Mouse (Mus musculus) naive thymus-derived CD4-positive, alpha-beta T cell, adult 2 months (primary cell): ENCODE measurements at regions not wholly inside any gene's neighbourhood (a gene's known extent, or its start where the extent isn't known, plus 50 kb on each side); places are given as distances from the start of the nearest gene placed in this dataset.

Source experiments
- DNase-seq: peaks from one replicate; pipeline ENCODE4 v3.0.0-alpha.2; 2011; ENCODE audit warnings: low read depth

DNA sequence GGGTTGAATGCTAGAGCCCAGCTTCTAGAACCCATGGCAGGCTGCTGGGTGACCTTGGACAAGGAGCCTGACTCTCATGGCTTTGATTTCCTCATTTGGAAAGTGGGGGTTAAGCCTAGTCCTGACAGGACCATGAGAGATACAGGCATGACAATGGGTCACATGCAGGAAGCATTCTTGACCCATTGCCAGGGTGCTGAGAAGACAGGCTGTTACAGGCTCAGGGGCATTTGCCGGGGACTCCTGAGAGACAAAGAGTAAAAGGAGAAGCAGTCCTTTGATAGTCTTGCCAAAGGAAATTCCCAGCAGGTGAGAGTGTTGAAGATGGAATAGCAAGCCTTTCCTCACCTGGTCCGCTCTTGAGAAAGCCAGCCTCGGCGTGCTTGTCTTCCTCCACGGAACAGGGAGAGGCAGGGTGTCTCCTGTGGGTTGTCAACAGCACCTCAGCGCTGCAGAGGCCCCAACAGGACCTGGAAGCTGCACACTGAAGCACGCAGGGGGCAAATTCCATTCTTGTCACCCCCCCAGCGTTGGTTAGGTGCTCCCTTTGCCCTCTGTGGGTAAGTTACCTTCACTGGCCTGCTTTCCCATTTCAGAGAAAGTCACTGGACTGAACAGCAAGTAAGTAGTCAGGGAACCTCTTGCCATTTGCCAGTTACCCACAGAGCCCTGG lies 1239.3 kb upstream of the A1bg start:
- no peak for DNase-seq

- DNase-seq, result no peak
Observed at GRCm38 (mm10) chr15:62161061-62161460, 1238.2 kb upstream of the A1bg start.

DNA sequence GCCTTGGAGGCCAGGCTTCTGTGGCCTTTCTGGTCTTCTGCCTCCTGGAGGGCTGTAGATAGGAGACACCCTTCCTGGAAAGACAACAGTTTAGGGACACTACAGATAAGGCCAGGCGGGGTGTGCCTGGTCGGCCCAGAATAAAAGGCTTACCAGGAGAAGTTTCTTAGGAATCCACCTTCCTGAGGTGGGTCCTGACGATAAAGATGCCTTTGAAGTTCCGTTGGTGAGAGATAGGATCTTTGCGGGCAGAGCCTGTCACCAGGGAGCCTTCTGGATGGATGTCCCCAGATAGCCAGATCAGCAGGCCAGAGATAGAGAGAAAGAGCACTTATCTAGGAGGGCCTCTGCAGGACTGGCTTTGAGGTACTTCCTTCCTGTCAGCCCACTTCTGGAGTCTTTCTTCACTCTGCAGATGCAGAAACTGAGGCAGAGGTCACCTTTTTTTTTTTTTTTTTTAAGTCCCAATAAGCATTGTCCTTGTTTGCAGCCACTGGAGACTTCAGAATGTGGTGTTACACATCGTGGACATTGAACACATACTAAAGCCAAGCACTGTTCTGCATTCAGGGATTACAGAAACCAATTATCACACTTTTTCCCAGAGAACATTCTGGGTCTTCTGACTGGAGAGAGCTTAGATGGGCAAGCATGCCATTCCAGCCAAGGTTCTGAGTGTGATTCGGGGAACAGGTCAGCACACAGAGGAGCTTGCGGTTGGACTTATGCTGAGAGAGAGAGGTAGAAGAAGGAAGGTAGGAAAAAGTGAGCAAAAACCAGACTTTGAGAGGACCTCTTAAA lies 1236.3 kb upstream of the A1bg start:
- no peak for DNase-seq

DNA sequence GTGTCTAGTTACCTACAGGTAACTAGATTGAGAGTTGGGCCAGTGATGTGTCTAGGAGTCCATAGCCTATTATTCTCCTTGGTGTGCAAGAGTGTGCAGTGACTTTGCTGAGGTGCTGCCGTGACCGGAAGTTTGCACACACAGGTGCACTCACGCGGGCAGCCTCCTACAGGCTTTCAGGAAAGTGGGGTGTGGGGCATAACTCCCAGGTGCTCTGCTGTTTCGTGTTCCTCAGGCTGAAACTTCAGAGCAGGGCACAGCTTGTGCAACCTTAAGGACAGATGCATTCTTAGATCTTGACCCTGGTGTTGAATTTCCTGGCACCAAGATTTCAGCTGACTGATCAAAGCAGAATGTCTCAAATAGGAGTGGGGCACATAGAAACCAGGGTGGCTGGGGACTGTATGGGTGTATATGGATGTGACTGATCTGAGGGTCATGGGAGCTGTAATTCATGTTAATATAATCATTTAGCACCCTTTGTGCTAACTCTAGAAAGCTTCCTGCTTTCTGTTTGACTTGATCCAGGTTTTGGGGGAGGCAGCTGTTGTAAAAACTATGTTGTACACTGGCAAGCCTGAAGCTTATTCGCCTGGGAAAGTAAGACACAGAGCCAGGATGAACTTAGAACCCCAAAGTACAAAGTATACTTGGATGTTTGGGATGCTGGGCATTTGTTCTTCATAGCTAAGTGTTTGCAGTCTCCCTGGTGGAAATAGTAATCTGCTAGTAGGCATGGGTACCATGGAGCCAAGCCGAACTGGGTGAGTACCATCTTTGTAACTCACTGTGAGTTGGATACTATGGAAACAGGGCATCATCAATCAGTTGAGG lies 1234.6 kb upstream of the A1bg start:
- DNase-seq, result no peak

- DNase-seq, result no peak
Observed at GRCm38 (mm10) chr15:62153222-62153621, 1230.4 kb upstream of the A1bg start.

GRCm38 (mm10) chr15:62152133-62152532 lies 1229.3 kb upstream of the A1bg start:
- no peak for DNase-seq

- no peak for DNase-seq
Observed at GRCm38 (mm10) chr15:62151690-62152089, 1228.9 kb upstream of the A1bg start.

GRCm38 (mm10) chr15:62150296-62150695 lies 1227.5 kb upstream of the A1bg start:
- DNase-seq, result no peak

GRCm38 (mm10) chr15:62148680-62149237 lies 1225.9 kb upstream of the A1bg start:
- DNase-seq, result no peak

- no peak for DNase-seq
Observed at GRCm38 (mm10) chr15:62147343-62147953, 1224.6 kb upstream of the A1bg start.

DNA sequence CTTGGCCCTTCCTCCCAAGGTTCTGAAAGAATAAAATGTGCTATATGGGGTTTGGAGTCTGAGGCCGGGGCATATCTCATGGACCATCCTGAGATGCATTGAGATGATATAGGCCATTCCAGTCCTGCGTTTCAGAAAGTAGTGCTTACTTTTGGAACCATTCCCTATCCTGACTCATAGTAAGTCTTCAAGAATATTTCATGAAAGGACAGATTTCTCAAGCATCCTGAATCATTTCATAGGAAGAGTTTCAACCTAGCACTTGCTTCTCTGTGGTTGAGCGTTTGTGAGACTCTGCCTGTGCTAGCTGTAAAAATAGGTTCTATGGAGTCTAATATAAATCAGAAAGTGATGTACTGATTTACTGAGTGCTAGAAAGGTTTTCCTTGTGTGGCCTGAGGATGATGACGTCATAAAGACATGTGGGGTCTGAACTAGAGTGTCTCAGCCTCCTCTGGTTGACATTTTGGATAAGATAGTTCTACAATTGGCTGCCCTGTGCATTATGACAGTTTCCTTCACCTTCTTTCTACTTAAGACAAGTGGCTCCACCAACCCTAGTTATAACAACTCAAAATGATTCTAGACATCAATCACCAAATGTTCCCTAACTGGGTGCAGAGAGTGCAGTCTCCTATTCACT lies 1223.0 kb upstream of the A1bg start:
- no peak for DNase-seq

DNA sequence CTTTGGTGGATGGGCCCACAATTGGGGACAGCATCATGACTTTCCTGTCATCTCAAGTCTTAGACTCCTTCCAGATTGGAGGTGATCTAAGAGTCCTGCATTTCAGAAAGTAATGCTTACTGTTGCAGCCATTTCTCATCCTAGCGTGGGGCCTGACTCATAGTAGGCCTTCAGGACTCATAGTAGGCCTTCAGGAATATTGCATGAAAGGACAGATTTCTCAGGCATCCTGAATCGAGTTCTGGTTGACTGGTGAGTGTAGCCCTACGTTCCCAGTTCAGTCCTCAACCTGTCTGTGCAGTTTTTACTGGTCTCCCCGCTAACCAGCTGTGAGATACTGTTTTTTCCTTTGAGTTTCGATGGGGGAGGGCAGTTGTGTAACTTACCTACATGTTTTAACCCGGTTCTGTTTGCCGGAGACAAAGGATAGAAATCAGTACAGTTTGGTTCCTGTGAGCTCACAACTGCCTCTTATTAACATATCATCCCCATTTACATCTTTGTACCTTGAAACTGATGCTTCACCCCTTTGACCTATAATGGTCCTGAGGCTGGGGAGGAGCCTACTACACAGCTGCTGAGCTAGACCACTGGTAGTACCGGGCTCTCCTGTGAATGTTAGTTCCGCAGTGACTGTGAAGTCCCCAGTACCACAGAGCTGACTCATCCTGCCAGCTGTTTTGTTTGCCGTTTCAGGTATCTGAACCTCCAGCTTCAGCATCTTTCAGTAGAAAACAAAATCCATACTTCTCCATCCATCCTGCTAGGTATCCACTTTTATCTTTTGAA lies 1222.2 kb upstream of the A1bg start:
- DNase-seq, result no peak

DNA sequence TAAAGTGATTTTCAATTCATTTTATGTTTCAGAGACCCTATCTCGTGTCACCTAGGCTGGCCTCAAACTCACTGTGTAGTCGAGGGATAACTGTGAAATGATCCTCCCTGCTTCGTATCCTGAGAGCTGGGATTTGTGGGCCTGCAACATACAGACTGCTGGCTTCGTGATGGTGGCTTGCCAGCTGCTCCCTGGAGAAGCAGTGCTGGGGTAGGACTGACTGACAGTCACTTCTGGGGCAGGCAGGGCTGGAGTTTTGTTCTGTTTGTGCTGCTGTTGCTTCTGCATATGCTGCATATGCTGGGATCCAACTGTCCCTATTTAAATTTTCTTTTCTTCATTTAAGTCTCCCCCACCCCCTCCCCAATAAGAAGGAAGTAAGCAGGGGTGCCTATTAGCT lies 1217.0 kb upstream of the A1bg start:
- no peak for DNase-seq

DNA sequence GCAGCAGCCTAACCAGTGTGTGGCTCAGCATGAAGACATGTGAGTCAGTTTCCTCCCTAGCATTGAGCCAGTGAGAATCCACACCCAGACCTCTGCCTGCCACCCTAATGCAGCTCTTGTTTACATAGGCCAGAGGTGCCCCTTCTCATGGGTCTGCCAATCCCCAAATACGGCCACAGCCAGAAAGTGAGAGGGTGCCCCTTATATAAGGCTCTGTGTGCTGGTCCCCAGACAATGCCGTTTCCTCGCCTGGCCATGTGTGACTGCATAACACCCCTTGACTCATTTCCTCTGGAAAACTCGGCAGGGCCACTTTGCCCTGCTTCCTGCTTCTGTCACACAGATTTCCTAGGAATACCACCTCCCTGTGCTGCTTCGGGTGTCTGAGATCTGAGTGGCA lies 1216.4 kb upstream of the A1bg start:
- no peak for DNase-seq

GRCm38 (mm10) chr15:62138701-62139100 lies 1215.9 kb upstream of the A1bg start:
- peak; percentile 48 for DNase-seq

GRCm38 (mm10) chr15:62136932-62137594 lies 1214.3 kb upstream of the A1bg start:
- peak; percentile 34 for DNase-seq

DNA sequence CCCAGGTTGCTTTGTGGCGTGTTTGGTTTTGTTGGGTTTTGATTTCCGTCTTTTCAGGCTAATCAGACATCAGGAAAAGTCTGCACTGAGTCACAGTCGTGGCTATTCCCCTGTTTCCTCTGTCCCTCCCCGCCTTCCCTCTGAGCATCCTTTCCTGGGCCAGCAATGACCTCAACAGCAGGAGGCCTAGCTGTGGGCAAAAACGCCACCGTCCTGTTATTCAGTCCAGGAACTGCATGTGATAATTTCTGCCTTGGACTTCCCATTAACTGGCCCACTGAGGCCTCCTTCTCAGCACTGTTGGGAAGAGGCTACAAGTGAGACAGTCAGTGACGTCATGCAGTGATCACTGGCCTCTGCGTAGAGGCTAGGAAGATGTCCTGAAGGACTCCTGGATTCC lies 1212.0 kb upstream of the A1bg start:
- no peak for DNase-seq

DNA sequence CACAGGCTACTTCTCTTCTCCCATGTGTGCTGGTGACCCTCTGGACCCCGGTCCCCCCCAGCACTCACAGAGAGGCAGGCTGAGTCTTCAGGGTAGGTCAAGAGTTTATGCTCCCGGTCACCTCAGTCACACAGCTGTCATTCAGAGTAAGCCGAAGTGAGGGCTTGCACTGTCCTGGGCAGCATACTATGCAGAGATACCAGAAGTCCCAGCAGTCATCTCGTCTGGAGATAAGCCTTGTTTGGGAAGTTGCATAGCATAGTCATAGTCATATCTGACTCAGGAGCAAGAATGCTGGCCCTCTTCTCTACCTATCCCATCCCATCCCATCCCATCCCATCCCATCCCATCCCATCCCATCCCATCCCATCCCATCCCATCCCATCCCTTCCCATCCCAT lies 1211.5 kb upstream of the A1bg start:
- DNase-seq, result no peak

DNA sequence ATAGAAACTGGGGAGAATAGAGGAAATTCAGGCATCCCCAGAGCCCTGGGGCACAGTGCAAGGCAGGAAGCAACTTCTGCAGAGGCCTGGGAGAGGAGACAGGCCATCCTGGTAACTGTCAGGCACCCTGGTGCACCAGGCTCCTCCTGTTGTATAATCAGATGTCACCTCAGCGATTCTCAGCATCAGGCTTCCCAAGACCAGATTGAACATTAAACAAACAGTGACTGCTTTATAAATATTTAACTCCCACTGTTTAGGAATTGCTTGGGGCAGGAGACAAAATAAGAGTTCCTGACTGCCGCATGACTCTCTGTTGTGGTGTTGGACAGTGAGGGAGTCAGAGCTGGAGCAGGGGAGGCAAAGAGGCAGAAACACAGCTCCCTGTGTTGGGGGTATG lies 1210.1 kb upstream of the A1bg start:
- no peak for DNase-seq

- no peak for DNase-seq
Observed at GRCm38 (mm10) chr15:62131686-62132085, 1208.9 kb upstream of the A1bg start.
